Comparison of ENCODE assay signal across 8 mouse cellular contexts in genomic region chr16:72664233-72664613, GRCm38 (mm10).
A peak's percentile ranks its signal among the peaks of the same experiment; 100 is the strongest.
DNase-seq lines count a peak whose midpoint lies in the region; ATAC-seq lines count a peak whose summit lies in the region.

No protein-coding gene starts in this region.

- peaks cover 22% of the 10 kb centered on the region for H3K4me1 ChIP-seq in kidney, embryonic 16.5 days (ENCODE audit: insufficient read depth, low read length)
- peaks cover 24% of the 10 kb centered on the region for H3K4me1 ChIP-seq in forebrain, embryonic 13.5 days
- peaks cover 6% of the 10 kb centered on the region; the same call in 1 of the 2 replicates for H3K4me1 ChIP-seq in limb, embryonic 11.5 days (ENCODE audit: control insufficient read depth, insufficient read depth, low read length)
- peaks cover 12% of the 10 kb centered on the region; the same call in 1 of the 2 replicates for H3K4me1 ChIP-seq in neural tube, embryonic 14.5 days (ENCODE audit: control insufficient read depth, insufficient read depth, low read length)

- peak overlapping the region; percentile 90 for H3K4me3 ChIP-seq in kidney, embryonic 16.5 days (ENCODE audit: low read length)
- peak overlapping the region; percentile 79 for H3K4me3 ChIP-seq in forebrain, embryonic 13.5 days
- peak overlapping the region; percentile 79 for H3K4me3 ChIP-seq in limb, embryonic 11.5 days (ENCODE audit: low read depth, low read length)
- H3K4me3 ChIP-seq in neural tube, embryonic 14.5 days (ENCODE audit: low read depth, low read length): peak overlapping the region; percentile 76

- H3K9ac ChIP-seq in kidney, embryonic 16.5 days (replicated peaks; ENCODE audit: low read length): peak overlapping the region; percentile 87
- peak overlapping the region; percentile 79 for H3K9ac ChIP-seq in forebrain, embryonic 13.5 days
- peak overlapping the region; percentile 74 for H3K9ac ChIP-seq in limb, embryonic 11.5 days (ENCODE audit: low read length)
- H3K9ac ChIP-seq in neural tube, embryonic 14.5 days (replicated peaks; ENCODE audit: low read depth, low read length): peak overlapping the region; percentile 77

- 0 out of 2 replicates have a peak, but pooled peaks cover 3% of the 10 kb centered on the region for H3K36me3 ChIP-seq in kidney, embryonic 16.5 days (ENCODE audit: insufficient read depth, low read length)
- H3K36me3 ChIP-seq in forebrain, embryonic 13.5 days (ENCODE audit: poor library complexity, severe bottlenecking): no peaks in the 10 kb centered on the region
- H3K36me3 ChIP-seq in limb, embryonic 11.5 days (ENCODE audit: control insufficient read depth, insufficient read depth, low read length): no peaks in the 10 kb centered on the region
- no peaks in the 10 kb centered on the region for H3K36me3 ChIP-seq in neural tube, embryonic 14.5 days (ENCODE audit: control insufficient read depth, insufficient read depth, low read length)

- H3K9me3 ChIP-seq in kidney, embryonic 16.5 days (ENCODE audit: low read length): no peaks in the 10 kb centered on the region
- no peaks in the 10 kb centered on the region for H3K9me3 ChIP-seq in forebrain, embryonic 13.5 days (replicated peaks)
- no peaks in the 10 kb centered on the region for H3K9me3 ChIP-seq in limb, embryonic 11.5 days (ENCODE audit: control insufficient read depth, low read length)
- H3K9me3 ChIP-seq in neural tube, embryonic 14.5 days (ENCODE audit: control insufficient read depth, low read length): no peaks in the 10 kb centered on the region

- H3K27ac ChIP-seq in kidney, embryonic 16.5 days (ENCODE audit: low read length): peak overlapping the region; percentile 99; the same call in 1 of the 2 replicates
- H3K27ac ChIP-seq in forebrain, embryonic 13.5 days: no peak overlapping the region
- peak overlapping the region; percentile 94 for H3K27ac ChIP-seq in limb, embryonic 11.5 days (replicated peaks; ENCODE audit: low read depth, low read length)
- H3K27ac ChIP-seq in neural tube, embryonic 14.5 days (ENCODE audit: low read depth, low read length): no peak overlapping the region

- 0% methylated on average over 12 of the region's 12 CpGs for WGBS in kidney, embryonic 16.5 days
- under 1% methylated on average over 12 of the region's 12 CpGs for WGBS in forebrain, embryonic 13.5 days
- under 1% methylated on average over 12 of the region's 12 CpGs for WGBS in limb, embryonic 11.5 days
- WGBS in neural tube, embryonic 14.5 days: 0% methylated on average over 12 of the region's 12 CpGs

- H3K4me2 ChIP-seq in kidney, embryonic 16.5 days (replicated peaks; ENCODE audit: low read depth, low read length): peak overlapping the region; percentile 86
- H3K4me2 ChIP-seq in forebrain, embryonic 13.5 days: peak overlapping the region; percentile 93
- peak overlapping the region; percentile 67 for H3K4me2 ChIP-seq in limb, embryonic 11.5 days (ENCODE audit: low read depth, severe bottlenecking)
- peak overlapping the region; percentile 75 for H3K4me2 ChIP-seq in neural tube, embryonic 14.5 days (ENCODE audit: low read depth, low read length)

- H3K27me3 ChIP-seq in kidney, embryonic 16.5 days (ENCODE audit: insufficient read depth, low read length): no peaks in the 10 kb centered on the region
- peaks cover 5% of the 10 kb centered on the region; the same call in 1 of the 2 replicates for H3K27me3 ChIP-seq in forebrain, embryonic 13.5 days
- no peaks in the 10 kb centered on the region for H3K27me3 ChIP-seq in limb, embryonic 11.5 days (ENCODE audit: control insufficient read depth, insufficient read depth, low read length)
- H3K27me3 ChIP-seq in neural tube, embryonic 14.5 days (ENCODE audit: control insufficient read depth, insufficient read depth, low read length): no peaks in the 10 kb centered on the region

- ATAC-seq in kidney, embryonic 16.5 days (ENCODE audit: low FRiP score, low TSS enrichment): 0 out of 2 replicates have a peak, but pooled peaks have one; percentile 14
- ATAC-seq in forebrain, embryonic 13.5 days: no peak
- ATAC-seq in limb, embryonic 11.5 days (ENCODE audit: insufficient number of reproducible peaks, low FRiP score, low TSS enrichment, low read depth): no peak
- 0 out of 2 replicates have a peak, but pooled peaks have one; percentile 26 for ATAC-seq in neural tube, embryonic 14.5 days (ENCODE audit: low read depth)
- no peak for ATAC-seq in CD4-positive, CD25-positive, alpha-beta regulatory T cell, adult 4 months

- no peak for DNase-seq in kidney, adult 8-10 months
- DNase-seq in adrenal gland, postnatal 14 days: peak; percentile 68
- peak; percentile 61 for DNase-seq in limb, embryonic 11.5 days (ENCODE audit: low spot score)
- no peak for DNase-seq in right cerebral cortex, adult 2 months (ENCODE audit: low spot score in 2 of 2)

Comparison
In these comparisons a context has a peak if more than half of its experiments do, and no peak if none do; other contexts are left out.
1. ATAC-seq: peak in kidney, embryonic 16.5 days (single experiment) and neural tube, embryonic 14.5 days (single experiment); none in forebrain, embryonic 13.5 days (single experiment), limb, embryonic 11.5 days (single experiment) and CD4-positive, CD25-positive, alpha-beta regulatory T cell, adult 4 months (single experiment).
2. H3K27ac ChIP-seq: peak in kidney, embryonic 16.5 days (single experiment) and limb, embryonic 11.5 days (single experiment); none in forebrain, embryonic 13.5 days (single experiment) and neural tube, embryonic 14.5 days (single experiment).
3. DNase-seq: peak in adrenal gland, postnatal 14 days (single experiment) and limb, embryonic 11.5 days (single experiment); none in kidney, adult 8-10 months (0 of 2) and right cerebral cortex, adult 2 months (0 of 2).
4. Peak in every context shown above with its lines, with median percentiles within 50 percentile points of each other: H3K4me2 ChIP-seq, H3K4me3 ChIP-seq and H3K9ac ChIP-seq.